Mouse (Mus musculus) activated CD4-positive, CD25-positive, alpha-beta regulatory T cell, adult 9 weeks (primary cell): Measurements from ENCODE around the gene Gabpa. TPM values are rescaled to one million over a fixed set of nuclear protein-coding genes. Genes with fewer than 3 reads are reported as not detected.

Source experiments
- polyA plus RNA-seq: library from polyadenylated mRNA; unstranded; fragments of 100-300 nt; shearing (Covaris generic); gene quantifications from one replicate; pipeline ENCODE4 v1.2.1, GENCODE M21; 2017

Gabpa gene
- polyA plus RNA-seq: 51.9 TPM

DNA sequence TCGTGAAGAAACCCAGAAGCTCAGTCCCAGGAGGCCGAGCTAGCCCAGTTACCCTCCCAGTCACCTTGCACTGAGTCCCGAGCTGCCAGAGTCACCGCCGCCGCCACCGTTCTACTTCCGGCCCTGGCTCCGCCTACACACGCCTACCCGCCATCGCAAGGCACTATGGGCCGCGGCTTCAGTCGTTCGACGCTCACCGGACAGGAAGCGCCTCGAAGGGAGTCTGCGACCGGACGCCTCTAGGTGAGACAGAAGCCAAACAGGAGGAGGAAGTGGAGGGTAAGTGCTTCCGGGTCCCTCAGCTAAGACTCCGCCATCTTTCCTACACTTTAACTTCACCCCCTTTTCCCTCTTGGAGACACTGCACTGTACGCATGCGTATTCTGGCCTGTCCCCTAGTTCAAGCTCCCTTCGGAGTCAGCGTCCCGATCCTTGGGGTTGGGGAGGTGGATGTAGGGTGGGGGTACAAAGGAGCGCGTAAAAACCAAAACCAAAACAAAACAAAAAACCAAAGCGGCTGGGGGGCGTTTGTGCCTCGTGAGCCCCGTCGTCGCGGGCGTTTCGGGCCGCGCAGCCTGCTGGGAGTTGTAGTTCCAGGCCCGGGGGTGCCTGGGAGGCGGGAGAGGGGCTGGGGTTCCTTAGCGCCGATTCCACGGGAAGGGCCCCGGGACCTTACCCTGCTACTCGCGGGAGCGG, at the start of gene Gabpa:
Gene Gabpa, plus strand, starts transcription at position 181 of the 696 bp plus-strand sequence.

GRCm38 (mm10) chr16:84835441-84835822, 707 bp downstream of the Gabpa start, which contains the start of gene Atp5j:
TSS of gene Atp5j (minus strand) at chr16:84835625.

Other genes starting within 250 kb of the Gabpa start
- 42.3 TPM for gene Mrpl39, start 99.2 kb upstream of the Gabpa start, polyA plus RNA-seq
- 0.15 TPM for gene Jam2, start 60.8 kb upstream of the Gabpa start, polyA plus RNA-seq
- 510 TPM for gene Atp5j, start 700 bp downstream of the Gabpa start, polyA plus RNA-seq